Mouse (Mus musculus) spleen, adult 2 months (tissue): ENCODE data around the gene Optc. TPM values are rescaled to one million over a fixed set of nuclear protein-coding genes. Genes with fewer than 3 reads are reported as not detected.

Experiments used
- DNase-seq, 2 experiments: peaks; one replicate each; pipeline versions ENCODE4 v3.0.0 to v3.0.0-alpha.2; 2012 to 2021; ENCODE audit warnings: low spot score in 2 of 2, low read depth in 1 of 2
- H3K27ac ChIP-seq: fragments of 200-500 bp; 2 replicates; pipeline ENCODE4 v1.5.1; 2012; ENCODE audit warnings: low read length, inconsistent platforms; ENCODE audit not compliant: insufficient read depth
- H3K27me3 ChIP-seq: fragments of 200-500 bp; 2 replicates; pipeline ENCODE4 v1.6.1; 2012; ENCODE audit warnings: mild to moderate bottlenecking, moderate library complexity, low read length, inconsistent platforms; ENCODE audit not compliant: control insufficient read depth, insufficient read depth
- H3K36me3 ChIP-seq: fragments of 200-500 bp; 2 replicates; pipeline ENCODE4 v1.6.1; 2012; ENCODE audit warnings: mild to moderate bottlenecking, low read length, inconsistent platforms; ENCODE audit not compliant: control insufficient read depth, insufficient read depth
- H3K4me1 ChIP-seq: fragments of 200-500 bp; 2 replicates; pipeline ENCODE4 v1.6.1; 2011; ENCODE audit warnings: inconsistent platforms; ENCODE audit not compliant: control insufficient read depth, insufficient read depth, insufficient read length
- H3K4me3 ChIP-seq: fragments of 200-500 bp; 2 replicates; pipeline ENCODE4 v1.5.1; 2011; ENCODE audit warnings: mild to moderate bottlenecking, inconsistent platforms; ENCODE audit not compliant: insufficient read depth, insufficient read length; ENCODE audit errors: extremely low read depth
- CTCF ChIP-seq: fragments of 200-500 bp; IDR thresholded peaks from 2 replicates; pipeline ENCODE4 v1.5.1; 2011; ENCODE audit warnings: mild to moderate bottlenecking, inconsistent platforms; ENCODE audit not compliant: insufficient read depth, insufficient read length, insufficient replicate concordance; ENCODE audit errors: extremely low read depth
- POLR2A ChIP-seq: fragments of 200-500 bp; IDR thresholded peaks from 2 replicates; pipeline ENCODE4 v1.6.1; 2011; ENCODE audit warnings: low read depth, low read length, inconsistent platforms
- WGBS: fragments of 180-500 bp; shearing (Covaris S2); methylation state at CpG from one replicate; pipeline ENCODE4 v1.1.7; 2018; 5-methylcytosine and 5-hydroxymethylcytosine counted together
- polyA plus RNA-seq: library from polyadenylated mRNA; depleted of rRNA; stranded (reverse); fragments of >200 nt; gene quantifications from 2 replicates; pipeline ENCODE4 v1.2.3, GENCODE M21; 2012

Optc gene
- polyA plus RNA-seq, 1 experiment = 0.15 TPM

- Histone ChIP-seq H3K27me3 (no peaks in the 10 kb centered on the region), H3K36me3 (no peaks in the 10 kb centered on the region), H3K27ac (no peak overlapping the region), H3K4me1 (no peaks in the 10 kb centered on the region), H3K4me3 (no peak overlapping the region)
- no peak for DNase-seq
- TF ChIP-seq POLR2A = no peak
- TF ChIP-seq CTCF = no peak
- 86% methylated on average over 6 of the region's 6 CpGs for WGBS
These were observed 10.5 kb downstream of the Optc start for GRCm38 (mm10) chr1:133897293-133897692.

GRCm38 (mm10) chr1:133891489-133891888 lies 16.3 kb downstream of the Optc start:
- Histone ChIP-seq H3K4me3 (no peak overlapping the region), H3K27me3 (no peaks in the 10 kb centered on the region), H3K36me3 (no peaks in the 10 kb centered on the region), H3K27ac (no peak overlapping the region), H3K4me1 (no peaks in the 10 kb centered on the region)
- DNase-seq = no peak
- 9% methylated on average over 5 of the region's 5 CpGs for WGBS
- TF ChIP-seq CTCF = no peak
- TF ChIP-seq POLR2A = no peak

DNA sequence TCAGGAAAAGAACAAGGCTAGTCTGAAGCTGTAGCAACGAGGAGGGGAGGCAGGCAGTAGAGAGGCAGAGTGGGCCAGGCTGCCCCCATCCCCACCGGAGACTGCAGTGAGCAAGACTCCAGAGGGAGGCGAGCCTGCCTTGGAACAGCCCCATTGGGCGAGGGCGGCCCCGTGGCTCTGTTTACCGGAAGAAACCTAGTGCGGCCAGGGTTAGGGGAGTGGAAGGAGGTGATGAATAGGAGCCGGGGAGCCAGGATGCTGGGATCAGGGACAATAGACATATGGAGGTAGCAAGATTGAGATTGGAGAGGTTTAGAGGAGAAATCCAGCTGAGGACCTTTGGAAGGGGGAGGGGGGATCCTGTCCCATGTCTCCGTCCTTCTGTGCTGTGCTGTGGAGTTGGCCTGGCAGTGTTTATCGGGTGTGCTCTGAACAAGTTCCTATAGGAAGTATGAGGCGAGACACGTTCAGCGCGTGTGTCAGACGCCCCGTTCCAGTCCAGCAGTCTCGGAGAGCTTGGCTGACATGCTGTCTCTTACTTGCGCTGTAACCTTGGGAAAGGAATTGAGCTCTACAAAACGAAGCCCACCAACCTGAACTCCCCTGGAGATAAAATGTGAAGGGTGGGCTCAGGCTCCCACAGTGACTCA lies 17.7 kb downstream of the Optc start:
- 38% methylated on average over 20 of the region's 20 CpGs for WGBS
- TF ChIP-seq POLR2A (no peak), CTCF (no peak)
- Histone ChIP-seq H3K36me3 (no peaks in the 10 kb centered on the region), H3K27ac (no peak overlapping the region), H3K4me3 (no peak overlapping the region), H3K4me1 (no peaks in the 10 kb centered on the region), H3K27me3 (no peaks in the 10 kb centered on the region)
- no peak for DNase-seq

- DNase-seq = no peak
- no peaks in the 10 kb centered on the region for H3K4me1 ChIP-seq
- H3K36me3 ChIP-seq = no peaks in the 10 kb centered on the region
- H3K27me3 ChIP-seq = no peaks in the 10 kb centered on the region
- TF ChIP-seq CTCF (no peak), POLR2A (no peak)
- H3K27ac ChIP-seq = no peak overlapping the region
- H3K4me3 ChIP-seq = no peak overlapping the region
- WGBS = 65% methylated on average over 5 of the region's 5 CpGs
These were observed 20.1 kb downstream of the Optc start for GRCm38 (mm10) chr1:133887538-133888250.

GRCm38 (mm10) chr1:133887044-133887443 lies 20.8 kb downstream of the Optc start:
- Histone ChIP-seq H3K4me3 (no peak overlapping the region), H3K27ac (no peak overlapping the region), H3K4me1 (no peaks in the 10 kb centered on the region), H3K36me3 (no peaks in the 10 kb centered on the region), H3K27me3 (no peaks in the 10 kb centered on the region)
- WGBS = 8% methylated on average over 8 of the region's 8 CpGs
- no peak for DNase-seq
- no peak for TF ChIP-seq POLR2A
- TF ChIP-seq CTCF = no peak

DNA sequence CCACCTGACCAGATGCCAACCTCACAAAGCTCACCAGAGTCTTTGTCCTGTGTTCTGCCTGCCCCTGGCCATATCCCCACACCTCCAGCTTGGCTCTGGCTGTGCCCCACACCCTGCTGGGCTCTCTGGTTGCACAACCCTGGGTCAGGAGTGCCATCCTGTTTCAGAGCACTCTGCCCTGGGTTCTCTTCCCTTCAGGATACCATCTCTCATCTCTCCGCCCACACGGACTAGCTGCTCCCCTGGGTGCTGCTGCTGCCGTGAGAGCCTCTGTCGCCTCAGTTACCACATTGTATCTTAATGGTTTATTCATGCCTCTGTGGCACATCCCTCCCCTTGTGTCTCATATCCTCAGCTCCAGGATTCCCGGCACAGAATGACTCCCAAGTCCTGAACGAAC lies 21.4 kb downstream of the Optc start:
- DNase-seq = no peak
- Histone ChIP-seq H3K27ac (no peak overlapping the region), H3K4me1 (no peaks in the 10 kb centered on the region), H3K4me3 (no peak overlapping the region), H3K36me3 (no peaks in the 10 kb centered on the region), H3K27me3 (no peaks in the 10 kb centered on the region)
- no peak for TF ChIP-seq CTCF
- no peak for TF ChIP-seq POLR2A
- WGBS = 37% methylated on average over 6 of the region's 6 CpGs

GRCm38 (mm10) chr1:133885811-133886210 lies 22.0 kb downstream of the Optc start:
- no peaks in the 10 kb centered on the region for H3K27me3 ChIP-seq
- no peak overlapping the region for H3K4me3 ChIP-seq
- WGBS = 34% methylated on average over 7 of the region's 7 CpGs
- no peak for TF ChIP-seq POLR2A
- no peak for TF ChIP-seq CTCF
- no peak overlapping the region for H3K27ac ChIP-seq
- H3K4me1 ChIP-seq = no peaks in the 10 kb centered on the region
- DNase-seq = no peak
- no peaks in the 10 kb centered on the region for H3K36me3 ChIP-seq
